Mouse (Mus musculus) liver, postnatal 0 days (tissue): ENCODE measurements around the gene Col17a1.

ENCODE experiments used
- CTCF ChIP-seq: sonication (generic); IDR thresholded peaks from 2 replicates; pipeline ENCODE4 v1.5.1; 2016; ENCODE audit warnings: antibody characterized with exemption, low read depth
- EP300 ChIP-seq: IDR thresholded peaks from 2 replicates; pipeline ENCODE4 v1.6.1; 2016; ENCODE audit warnings: antibody characterized with exemption, low read depth, mild to moderate bottlenecking

DNA sequence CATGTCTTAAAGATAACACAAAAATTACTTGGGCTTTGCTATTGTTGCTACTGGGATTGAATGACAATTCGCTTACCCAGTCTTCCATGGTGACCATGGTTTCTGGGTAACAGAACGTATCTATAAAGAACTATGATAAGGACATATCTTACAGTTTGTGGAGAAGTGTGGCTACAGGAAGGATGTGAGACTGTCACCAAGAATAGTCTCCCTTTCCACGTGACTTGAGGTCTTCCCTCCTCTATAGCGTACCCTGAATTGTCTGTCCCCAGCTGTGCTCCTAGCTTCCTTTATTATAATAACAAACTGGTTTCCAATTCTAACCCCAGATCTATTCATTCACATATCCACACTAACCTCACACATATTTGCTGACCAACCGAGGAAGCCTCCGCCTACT is 3.8 kb upstream of the Col17a1 start:
- no peak for TF ChIP-seq CTCF
- no peak for TF ChIP-seq EP300
